Mouse (Mus musculus) spleen, postnatal 10 days (tissue): ENCODE results near the gene Zfp280c.

Experiments used
- DNase-seq, 2 experiments: peaks; one replicate each; pipeline ENCODE4 v3.0.0; 2021 to 2022; ENCODE audit warnings: low spot score in 2 of 2

Zfp280c gene

GRCm38 (mm10) chrX:48493763-48494162, 100.5 kb downstream of the Zfp280c start:
- DNase-seq: no peak
